ENCODE assay signal across 8 mouse cellular contexts in the genomic region with DNA sequence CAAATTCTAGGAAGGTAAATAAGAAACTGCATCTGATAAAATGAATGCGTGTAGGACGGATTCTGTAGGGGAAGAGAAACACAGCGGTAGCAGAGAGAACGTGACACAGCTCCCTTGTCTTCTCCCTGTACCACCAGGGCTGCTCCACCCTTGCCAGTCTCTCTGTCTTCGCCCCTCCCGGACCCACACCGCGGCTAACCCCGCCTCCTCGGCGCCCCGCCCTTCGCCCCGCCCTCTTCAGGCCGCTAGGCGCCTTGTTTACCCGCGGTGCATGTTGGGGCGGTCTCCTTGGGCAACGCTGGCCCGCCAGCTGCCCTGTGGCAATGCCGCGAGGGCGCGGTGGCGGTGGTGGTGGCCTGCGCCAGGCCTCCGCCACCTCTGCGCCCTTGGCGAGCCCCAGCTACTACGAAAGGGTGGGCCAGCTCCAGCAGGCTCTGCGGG. TPM values are rescaled to one million over a fixed set of nuclear protein-coding genes. Genes with fewer than 3 reads are reported as not detected.
A peak's percentile ranks its signal among the peaks of the same experiment; 100 is the strongest.
DNase-seq lines count a peak whose midpoint lies in the region; ATAC-seq and TF ChIP-seq lines count a peak whose summit lies in the region.

A gene (plus strand): TSS at position 266 of the 441 bp plus-strand sequence.

- WGBS in forebrain, embryonic 10.5 days = 2% methylated on average over 32 of the region's 32 CpGs
- 0% methylated on average over 32 of the region's 32 CpGs for WGBS in heart, embryonic 15.5 days
- 0% methylated on average over 32 of the region's 32 CpGs for WGBS in liver, embryonic 13.5 days (ENCODE audit: insufficient replicate concordance)
- WGBS in stomach, embryonic 14.5 days = under 1% methylated on average over 31 of the region's 32 CpGs

- TF ChIP-seq POLR2A in CH12.LX (IDR thresholded peaks at IDR 0.05; ENCODE audit: low read depth, low read length) = peak; percentile 77

- dilution Hi-C loops in CH12.LX (cut with MboI; ENCODE audit: extremely low pct_ligation_motif_present, extremely low pct_unique_long_range_greater_than_20kb, low sequenced_read_pairs) = no loop called here

- peak within 1 kb of the TSS; percentile 76 to 91 (median 88) for H3K4me3 ChIP-seq in CH12.LX (replicated peaks in 1 of 3; ENCODE audit: low read depth in 2 of 3, low read length in 2 of 3, poor library complexity in 1 of 3)
- H3K4me3 ChIP-seq in forebrain, embryonic 10.5 days = peak within 1 kb of the TSS; percentile 75
- H3K4me3 ChIP-seq in heart, embryonic 15.5 days = peak within 1 kb of the TSS; percentile 98
- H3K4me3 ChIP-seq in liver, embryonic 13.5 days (replicated peaks) = peak within 1 kb of the TSS; percentile 88
- peak within 1 kb of the TSS; percentile 79 for H3K4me3 ChIP-seq in stomach, embryonic 14.5 days (ENCODE audit: low read depth, low read length)

- H3K27me3 ChIP-seq in CH12.LX (replicated peaks) = no peaks in the 10 kb centered on the region
- H3K27me3 ChIP-seq in forebrain, embryonic 10.5 days (ENCODE audit: poor library complexity, severe bottlenecking) = peaks cover 4% of the 10 kb centered on the region
- no peaks in the 10 kb centered on the region for H3K27me3 ChIP-seq in heart, embryonic 15.5 days
- no peaks in the 10 kb centered on the region for H3K27me3 ChIP-seq in liver, embryonic 13.5 days
- no peaks in the 10 kb centered on the region for H3K27me3 ChIP-seq in stomach, embryonic 14.5 days (ENCODE audit: control insufficient read depth, insufficient read depth, low read length)

- peak within 1 kb of the TSS; percentile 74 for H3K9ac ChIP-seq in CH12.LX (ENCODE audit: insufficient read depth, low read depth)
- H3K9ac ChIP-seq in heart, embryonic 15.5 days = peak within 1 kb of the TSS; percentile 91
- H3K9ac ChIP-seq in liver, embryonic 13.5 days = peak within 1 kb of the TSS; percentile 88
- peak within 1 kb of the TSS; percentile 60 for H3K9ac ChIP-seq in stomach, embryonic 14.5 days (replicated peaks; ENCODE audit: low read depth, low read length)

- peak within 1 kb of the TSS; percentile 48; the same call in 1 of the 2 replicates for H3K4me2 ChIP-seq in CH12.LX (ENCODE audit: insufficient read depth, low read depth, poor library complexity, severe bottlenecking)
- peak within 1 kb of the TSS; percentile 75 for H3K4me2 ChIP-seq in heart, embryonic 15.5 days
- H3K4me2 ChIP-seq in liver, embryonic 13.5 days = peak within 1 kb of the TSS; percentile 92
- H3K4me2 ChIP-seq in stomach, embryonic 14.5 days (replicated peaks; ENCODE audit: low read depth, low read length) = peak within 1 kb of the TSS; percentile 60

- no peak for TF ChIP-seq RAD21 in CH12.LX (IDR thresholded peaks at IDR 0.05; ENCODE audit: low read depth, low read length)

- peak within 1 kb of the TSS; percentile 66 for H3K27ac ChIP-seq in CH12.LX (ENCODE audit: insufficient read depth, low read depth)
- H3K27ac ChIP-seq in forebrain, embryonic 10.5 days = peak within 1 kb of the TSS; percentile 91
- H3K27ac ChIP-seq in heart, embryonic 15.5 days = peak within 1 kb of the TSS; percentile 88
- H3K27ac ChIP-seq in liver, embryonic 13.5 days = peak within 1 kb of the TSS; percentile 85
- peak within 1 kb of the TSS; percentile 36; the same call in 1 of the 2 replicates for H3K27ac ChIP-seq in stomach, embryonic 14.5 days (ENCODE audit: low read length)

- no peaks in the 10 kb centered on the region for H3K36me3 ChIP-seq in CH12.LX (replicated peaks in 1 of 2; ENCODE audit: control insufficient read depth in 1 of 2, insufficient read depth in 1 of 2, low read length in 1 of 2)
- H3K36me3 ChIP-seq in forebrain, embryonic 10.5 days (replicated peaks) = no peaks in the 10 kb centered on the region
- no peaks in the 10 kb centered on the region for H3K36me3 ChIP-seq in heart, embryonic 15.5 days
- H3K36me3 ChIP-seq in liver, embryonic 13.5 days = no peaks in the 10 kb centered on the region
- no peaks in the 10 kb centered on the region for H3K36me3 ChIP-seq in stomach, embryonic 14.5 days (ENCODE audit: control insufficient read depth, insufficient read depth, low read length)

- peak; percentile 100 for ATAC-seq in heart, embryonic 15.5 days (replicated peaks; ENCODE audit: insufficient number of reproducible peaks, insufficient read depth, low FRiP score, low read depth)
- peak; percentile 99 for ATAC-seq in liver, embryonic 13.5 days (ENCODE audit: low read depth)
- ATAC-seq in stomach, embryonic 14.5 days (ENCODE audit: insufficient number of reproducible peaks, insufficient read depth, low FRiP score, low read depth) = peak; percentile 99

- no peak for TF ChIP-seq EP300 in CH12.LX (IDR thresholded peaks at IDR 0.05; ENCODE audit: low read length)

- no peak for TF ChIP-seq CTCF in CH12.LX (conservative IDR thresholded peaks at IDR 0.05 in 1 of 2, IDR thresholded peaks at IDR 0.05 in 1 of 2; ENCODE audit: low read depth in 2 of 2, low read length in 2 of 2)

- in situ Hi-C loops in CH12.LX (cut with MboI; ENCODE audit: low pct_ligation_motif_present, low pct_unique_long_range_greater_than_20kb, low sequenced_read_pairs) = no loop called here

- no peaks in the 10 kb centered on the region for H3K9me3 ChIP-seq in CH12.LX (replicated peaks; ENCODE audit: low read length)
- no peaks in the 10 kb centered on the region for H3K9me3 ChIP-seq in forebrain, embryonic 10.5 days
- no peaks in the 10 kb centered on the region for H3K9me3 ChIP-seq in heart, embryonic 15.5 days (replicated peaks)
- no peaks in the 10 kb centered on the region for H3K9me3 ChIP-seq in liver, embryonic 13.5 days (replicated peaks)
- no peaks in the 10 kb centered on the region for H3K9me3 ChIP-seq in stomach, embryonic 14.5 days (ENCODE audit: control insufficient read depth, low read depth, low read length)

- DNase-seq in CH12.LX (ENCODE audit: extremely low read depth) = peak; percentile 90
- DNase-seq in c-Kit-positive CD71-negative TER-119-negative erythroid progenitor cells, embryonic 14.5 days (ENCODE audit: low read depth) = peak; percentile 90
- peak; percentile 93 for DNase-seq in forebrain, embryonic 10.5 days (ENCODE audit: extremely low spot score, low spot score)
- DNase-seq in kidney, postnatal 25 days = peak; percentile 94 to 96
- DNase-seq in liver, embryonic 13.5 days = peak; percentile 96
- peak; percentile 93 for DNase-seq in natural killer cell, adult 2 months (ENCODE audit: low spot score in 2 of 2)

- peaks cover 0 to 5% of the 10 kb centered on the region in 2 experiments; a peak in 2 of 4 replicates for H3K4me1 ChIP-seq in CH12.LX (ENCODE audit: control insufficient read depth in 1 of 2, insufficient read depth in 2 of 2)
- H3K4me1 ChIP-seq in forebrain, embryonic 10.5 days = peaks cover 19% of the 10 kb centered on the region
- no peaks in the 10 kb centered on the region for H3K4me1 ChIP-seq in heart, embryonic 15.5 days (replicated peaks)
- H3K4me1 ChIP-seq in liver, embryonic 13.5 days (replicated peaks) = peaks cover 12% of the 10 kb centered on the region
- no peaks in the 10 kb centered on the region for H3K4me1 ChIP-seq in stomach, embryonic 14.5 days (ENCODE audit: control insufficient read depth, insufficient read depth, low read length)

- H3K79me2 ChIP-seq in CH12.LX (replicated peaks; ENCODE audit: control insufficient read depth, extremely low read depth, insufficient read depth, poor library complexity, severe bottlenecking) = no peaks in the 10 kb centered on the region

TF ChIP-seq in CH12.LX, 34 proteins besides CTCF, POLR2A, EP300 and RAD21:
- TF ChIP-seq BHLHE40 (IDR thresholded peaks at IDR 0.05; ENCODE audit: low read depth, low read length) (peak; percentile 74), IRF4 (IDR thresholded peaks at IDR 0.05; ENCODE audit: low read depth, low read length) (0 out of 2 replicates have a peak, but pooled peaks have one; percentile 14), MYC (IDR thresholded peaks at IDR 0.05; ENCODE audit: low read depth, low read length) (0 out of 2 replicates have a peak, but pooled peaks have one; percentile 27), CHD1 (IDR thresholded peaks at IDR 0.05; ENCODE audit: low read depth, low read length) (no peak), MAX (IDR thresholded peaks at IDR 0.05; ENCODE audit: low read length) (peak; percentile 56; the same call in 1 of the 2 replicates), ETS1 (conservative IDR thresholded peaks at IDR 0.05; ENCODE audit: low read depth, low read length) (no peak), HCFC1 (IDR thresholded peaks at IDR 0.05; ENCODE audit: low read depth, low read length) (peak; percentile 70), MXI1 (IDR thresholded peaks at IDR 0.05; ENCODE audit: low read depth, low read length) (peak; percentile 89), ZMIZ1 (IDR thresholded peaks at IDR 0.05; ENCODE audit: low read depth, low read length) (peak; percentile 65; the same call in 1 of the 2 replicates), SIN3A (IDR thresholded peaks at IDR 0.05; ENCODE audit: low read length) (peak; percentile 85; the same call in 1 of the 2 replicates), NELFE (IDR thresholded peaks at IDR 0.05; ENCODE audit: low read depth, low read length) (peak; percentile 73), POLR2AphosphoS2 (IDR thresholded peaks at IDR 0.05; ENCODE audit: low read depth, low read length) (no peak), ZKSCAN1 (IDR thresholded peaks at IDR 0.05; ENCODE audit: borderline replicate concordance, low read depth, low read length) (no peak), E2F4 (IDR thresholded peaks at IDR 0.05; ENCODE audit: insufficient replicate concordance, low read depth, low read length) (no peak), MAZ (IDR thresholded peaks at IDR 0.05; ENCODE audit: low read depth, low read length) (peak; percentile 70)
TF ChIP-seq in CH12.LX: peak in this region for 10.

RNA-seq across cellular contexts. Expression of the gene that starts here (rescaled TPM):
- total RNA-seq in CH12.LX (2012; rRNA removed) (9.8 and 14.1 TPM in 2 replicates), CH12.LX (2014; rRNA removed) (13.0 TPM in 2 replicates)
- 11.2 and 13.8 TPM in 2 replicates for polyA plus RNA-seq in CH12.LX (2012; ENCODE audit: insufficient read length, low read depth)
- polyA plus RNA-seq in forebrain, embryonic 10.5 days (2016; fragmentation: Nextera tagmentation; extraction: Ambion mirVana) = 23.9 and 27.5 TPM in 2 replicates
- 27.9 and 30.2 TPM in 2 replicates for polyA plus RNA-seq in heart, embryonic 15.5 days (2015; fragmentation: Nextera tagmentation; extraction: Ambion mirVana)
- 11.0 and 14.1 TPM in 2 replicates for polyA plus RNA-seq in liver, embryonic 13.5 days (2015; fragmentation: Nextera tagmentation; extraction: Ambion mirVana)
- 29.5 and 30.8 TPM in 2 replicates for polyA plus RNA-seq in stomach, embryonic 14.5 days (2014; fragmentation: Nextera tagmentation; extraction: Ambion mirVana)

Comparison
In these comparisons a context has a peak if more than half of its experiments do, and no peak if none do; other contexts are left out.
1. Peak in every context shown above with its lines: DNase-seq, ATAC-seq, H3K4me3 ChIP-seq and H3K27ac ChIP-seq.
2. H3K27ac ChIP-seq: peak in every context shown above with its lines; median percentile 91 in forebrain, embryonic 10.5 days; 88 in heart, embryonic 15.5 days; 85 in liver, embryonic 13.5 days; 66 in CH12.LX; 36 in stomach, embryonic 14.5 days.